Mouse (Mus musculus) myocyte (in vitro differentiated cells): ENCODE measurements around the gene Ins2.

Experiments used
- CEBPB ChIP-seq: IDR thresholded peaks from 2 replicates; pipeline ENCODE4 v1.6.1; 2011; ENCODE audit warnings: mild to moderate bottlenecking, moderate library complexity; ENCODE audit not compliant: poor library complexity, insufficient read depth, severe bottlenecking
- E2F4 ChIP-seq: IDR thresholded peaks from one replicate; pipeline ENCODE4 v1.6.1; 2011; ENCODE audit warnings: mild to moderate bottlenecking, control low read depth, moderate library complexity; ENCODE audit not compliant: insufficient read depth
- MAX ChIP-seq: IDR thresholded peaks from one replicate; pipeline ENCODE4 v1.6.1; 2011; ENCODE audit warnings: low read depth, mild to moderate bottlenecking, control low read depth
- MYOG ChIP-seq, 3 experiments: IDR thresholded peaks; one replicate each; pipeline ENCODE4 v1.6.1; 2011; ENCODE audit warnings: control low read depth in 2 of 3, low read depth in 2 of 3, mild to moderate bottlenecking in 2 of 3; ENCODE audit not compliant: insufficient read length in 2 of 3, control insufficient read depth in 1 of 3, insufficient read depth in 1 of 3
- POLR2A ChIP-seq: IDR thresholded peaks from one replicate; pipeline ENCODE4 v1.6.1; 2011; ENCODE audit warnings: low read depth, mild to moderate bottlenecking, control low read depth, moderate library complexity; ENCODE audit not compliant: insufficient read length
- POLR2AphosphoS2 ChIP-seq: IDR thresholded peaks from one replicate; pipeline ENCODE4 v1.6.1; 2011; ENCODE audit warnings: low read depth, control low read depth; ENCODE audit not compliant: insufficient read length
- REST ChIP-seq: IDR thresholded peaks from one replicate; pipeline ENCODE4 v1.6.1; 2011; ENCODE audit warnings: mild to moderate bottlenecking, control low read depth, moderate library complexity; ENCODE audit not compliant: insufficient read depth, insufficient read length
- SRF ChIP-seq: IDR thresholded peaks from one replicate; pipeline ENCODE4 v1.6.1; 2011; ENCODE audit warnings: low read depth; ENCODE audit not compliant: control insufficient read depth, insufficient read length
- TCF12 ChIP-seq: IDR thresholded peaks from one replicate; pipeline ENCODE4 v1.6.1; 2011; ENCODE audit warnings: mild to moderate bottlenecking, control low read depth; ENCODE audit not compliant: poor library complexity, insufficient read depth, severe bottlenecking
- USF1 ChIP-seq: IDR thresholded peaks from one replicate; pipeline ENCODE4 v1.6.1; 2011; ENCODE audit warnings: low read depth, mild to moderate bottlenecking, control low read depth, moderate library complexity

- TF ChIP-seq POLR2AphosphoS2 (no peak), REST (no peak), MYOG (IDR thresholded peaks at IDR 0.05; ENCODE audit: control insufficient read depth in 1 of 3, insufficient read depth in 1 of 3, insufficient read length in 2 of 3, low read depth in 2 of 3) (no peak), USF1 (no peak), POLR2A (no peak), MAX (no peak), TCF12 (no peak), E2F4 (no peak), SRF (no peak), CEBPB (no peak)
Observed at GRCm38 (mm10) chr7:142660651-142660945, 82.6 kb downstream of the Ins2 start.
